Mouse (Mus musculus) naive thymus-derived CD4-positive, alpha-beta T cell, adult 2 months (primary cell): Measurements from ENCODE around the gene Capn11.
A peak's percentile ranks its signal among the peaks of the same experiment; 100 is the strongest.

ENCODE experiments used
- DNase-seq: peaks from one replicate; pipeline ENCODE4 v3.0.0-alpha.2; 2011; ENCODE audit warnings: low read depth

Capn11 gene

GRCm38 (mm10) chr17:45598891-45599290 is 60.2 kb downstream of the Capn11 start:
- no peak for DNase-seq

GRCm38 (mm10) chr17:45598376-45598775 is 60.7 kb downstream of the Capn11 start:
- DNase-seq = no peak

DNA sequence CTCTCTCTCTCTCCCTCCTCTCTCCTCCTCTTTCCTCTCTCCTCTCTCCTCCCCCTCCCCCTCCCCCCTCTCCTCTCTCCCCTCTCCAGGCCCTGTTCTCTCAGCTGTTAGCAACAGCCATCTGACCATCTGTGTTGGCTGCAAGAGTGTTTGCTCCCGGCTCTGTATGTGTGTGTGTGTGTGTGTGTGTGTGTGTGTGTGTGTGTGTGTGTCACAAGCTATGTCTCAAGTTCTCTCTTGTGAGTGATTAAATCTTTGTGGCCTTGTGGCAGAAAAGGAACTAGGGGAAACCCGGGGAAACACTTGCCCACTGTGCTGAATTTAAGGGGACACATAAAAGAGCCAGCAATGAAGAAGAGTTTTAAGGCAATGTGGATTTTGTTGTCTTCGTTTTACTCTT is 61.3 kb downstream of the Capn11 start:
- no peak for DNase-seq

GRCm38 (mm10) chr17:45596631-45597396 is 62.3 kb downstream of the Capn11 start:
- DNase-seq = peak; percentile 56

GRCm38 (mm10) chr17:45595736-45596390 is 63.3 kb downstream of the Capn11 start:
- DNase-seq = peak; percentile 34

- peak; percentile 76 for DNase-seq
These were observed 64.0 kb downstream of the Capn11 start for GRCm38 (mm10) chr17:45594881-45595735.

DNA sequence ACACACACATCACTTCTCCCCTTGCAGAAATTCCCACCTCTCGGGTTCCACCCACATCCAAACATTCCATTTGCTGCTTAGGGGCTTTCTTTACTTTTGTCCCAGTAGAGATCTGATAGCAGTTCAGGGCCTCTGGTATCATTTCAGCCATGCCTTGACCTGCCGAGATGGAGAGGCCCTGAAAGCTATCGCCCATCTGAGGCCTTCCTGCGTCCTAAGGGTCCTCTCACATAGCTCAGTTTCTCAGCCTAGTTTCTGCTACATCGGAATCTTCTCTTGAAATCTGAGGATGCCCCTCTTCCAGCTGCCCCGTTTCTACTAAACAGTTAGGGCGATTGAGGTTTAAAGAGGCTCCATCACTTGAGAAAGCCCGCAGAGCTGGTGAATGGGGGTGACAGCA is 64.9 kb downstream of the Capn11 start:
- DNase-seq = no peak

- DNase-seq = no peak
These were observed 65.6 kb downstream of the Capn11 start for GRCm38 (mm10) chr17:45593479-45593878.

DNA sequence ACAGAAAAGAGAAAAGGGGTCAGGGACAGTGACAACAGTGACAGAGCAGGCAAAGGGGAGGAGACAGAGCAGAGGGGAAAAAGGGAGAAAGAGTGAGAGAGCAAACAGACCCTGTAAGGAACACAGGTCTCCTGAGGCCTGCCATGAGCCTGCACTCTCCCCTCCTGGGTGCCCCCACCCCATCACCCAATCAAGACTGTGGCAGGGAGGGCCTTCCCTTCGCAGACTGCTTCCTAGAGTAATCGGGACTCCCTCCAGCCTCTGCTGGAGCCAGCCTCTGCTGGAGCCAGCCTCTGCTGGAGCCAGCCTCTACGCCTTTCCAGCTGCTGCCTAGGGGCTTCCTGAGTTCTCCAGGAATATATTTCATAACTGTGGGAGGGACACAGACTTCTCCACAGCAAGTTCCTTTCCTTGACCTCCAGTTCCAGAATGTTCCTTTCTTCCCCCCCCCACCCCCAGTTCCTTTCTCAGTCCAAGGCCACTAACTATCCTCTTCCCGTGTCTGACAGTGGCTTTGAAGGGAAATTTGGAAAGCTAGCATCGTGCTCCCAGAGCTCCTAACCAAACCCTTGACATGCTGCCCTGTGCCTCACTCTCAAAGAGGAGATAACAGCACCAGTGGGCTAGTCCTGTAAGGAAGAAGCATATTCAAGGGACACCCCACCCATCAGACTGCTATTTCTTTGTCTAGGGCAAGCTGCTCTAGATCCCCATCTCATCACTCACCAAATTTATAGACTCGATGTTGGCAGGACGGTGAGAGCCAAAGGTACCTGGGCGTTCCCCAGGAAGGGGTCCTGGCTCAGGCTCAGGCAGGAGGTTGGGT is 66.3 kb downstream of the Capn11 start:
- no peak for DNase-seq

DNA sequence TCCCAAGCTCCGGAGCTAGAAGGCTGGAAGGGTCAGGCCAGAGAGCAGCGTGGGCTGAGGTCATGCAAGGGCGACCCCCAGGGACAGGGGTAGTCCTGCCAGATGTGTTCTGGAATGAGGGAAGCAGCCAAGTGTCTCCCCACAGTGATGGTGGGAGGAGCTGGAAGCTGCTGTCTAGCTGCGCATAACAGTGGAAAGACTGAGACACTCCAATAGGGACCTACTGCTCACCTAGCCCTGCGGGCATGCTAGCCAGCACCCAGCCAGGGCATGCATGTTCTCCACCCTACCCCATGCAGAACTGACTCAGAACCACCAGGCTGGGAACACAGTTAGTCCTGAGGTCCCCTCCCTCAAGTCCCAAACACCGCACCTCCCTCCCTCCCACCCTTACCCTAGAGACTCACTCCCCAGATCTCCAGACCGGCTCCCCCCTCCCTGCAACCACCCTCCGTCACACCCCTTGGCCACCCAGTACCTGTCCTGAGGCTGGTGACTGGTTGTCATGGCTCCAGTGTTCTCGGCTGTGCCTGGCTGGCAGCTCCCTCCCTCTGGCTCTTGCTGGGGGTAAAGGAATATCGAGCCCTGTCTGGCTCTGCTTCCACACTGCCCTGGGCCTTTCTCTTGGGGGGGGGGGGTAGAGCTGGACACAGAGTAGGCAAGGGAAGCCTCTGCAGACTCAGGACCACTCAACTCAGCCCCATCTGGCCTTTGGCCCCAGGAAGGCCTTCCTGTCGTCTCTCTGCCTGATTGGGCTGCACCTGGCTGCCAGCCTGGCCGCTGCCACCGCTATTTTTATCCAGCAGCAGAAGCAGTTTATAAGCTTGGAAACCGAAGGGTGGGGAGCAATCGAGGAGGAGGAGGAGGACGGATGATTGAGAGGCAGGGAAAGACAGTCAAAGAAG is 67.2 kb downstream of the Capn11 start:
- DNase-seq = peak; percentile 4

DNA sequence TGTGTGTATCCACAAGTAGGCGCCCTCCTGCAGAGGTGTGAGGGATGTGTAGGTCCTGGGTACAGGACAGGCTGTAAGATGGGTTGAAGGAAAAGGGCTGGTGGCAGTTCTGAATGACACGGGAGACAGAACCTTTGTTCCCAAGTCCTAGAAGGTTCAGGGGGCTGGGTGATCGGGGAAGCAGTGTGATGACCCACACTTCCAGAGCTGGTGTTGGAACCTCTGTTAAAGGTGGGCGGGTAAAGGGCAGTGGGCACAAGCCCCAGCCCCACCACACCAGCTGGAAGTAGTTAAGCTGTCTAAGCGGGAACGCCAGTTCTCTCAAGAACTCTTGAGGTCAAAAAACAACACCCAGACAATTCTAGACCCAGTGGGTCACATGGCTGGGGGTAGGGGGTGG is 68.7 kb downstream of the Capn11 start:
- no peak for DNase-seq

GRCm38 (mm10) chr17:45589844-45590243 is 69.3 kb downstream of the Capn11 start:
- no peak for DNase-seq

DNA sequence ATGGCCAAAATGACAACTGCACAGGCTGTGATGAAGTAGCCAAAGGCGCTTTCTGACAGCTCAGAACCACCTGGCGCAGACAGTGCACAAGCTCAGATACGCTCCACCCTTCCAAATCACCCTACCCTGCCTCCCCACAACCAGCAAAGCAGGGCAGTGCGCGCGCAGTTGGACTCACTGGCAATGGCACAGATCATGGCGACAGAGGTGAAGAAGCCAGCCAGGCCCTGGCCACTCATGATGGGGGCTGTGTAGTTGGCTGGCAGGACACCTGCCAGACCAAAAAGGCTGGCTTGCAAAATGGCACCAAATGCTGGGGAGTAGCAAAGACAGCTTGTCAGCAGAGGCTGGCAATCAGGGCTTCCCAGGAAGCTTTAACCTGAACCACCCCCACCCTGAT is 69.9 kb downstream of the Capn11 start:
- DNase-seq = no peak

DNA sequence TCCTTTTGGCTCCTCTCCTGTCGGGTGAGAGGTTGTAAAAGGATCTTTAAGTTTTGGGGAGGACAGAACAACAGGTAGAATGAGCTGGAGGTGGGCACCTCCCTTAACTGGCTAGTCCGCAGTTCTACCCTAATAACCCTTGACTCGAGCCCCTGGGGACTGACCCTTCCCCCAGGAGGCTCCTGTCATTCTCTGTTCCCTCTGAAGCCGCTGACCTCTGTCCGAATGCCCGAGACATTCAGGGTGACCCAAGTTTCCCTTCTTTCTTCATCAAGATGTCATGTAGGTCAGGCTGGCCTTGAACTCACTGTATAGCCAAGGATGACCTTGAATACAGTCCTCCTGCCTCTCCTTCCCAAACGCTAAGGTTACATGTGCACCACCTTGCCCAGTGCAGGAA is 70.8 kb downstream of the Capn11 start:
- no peak for DNase-seq

DNA sequence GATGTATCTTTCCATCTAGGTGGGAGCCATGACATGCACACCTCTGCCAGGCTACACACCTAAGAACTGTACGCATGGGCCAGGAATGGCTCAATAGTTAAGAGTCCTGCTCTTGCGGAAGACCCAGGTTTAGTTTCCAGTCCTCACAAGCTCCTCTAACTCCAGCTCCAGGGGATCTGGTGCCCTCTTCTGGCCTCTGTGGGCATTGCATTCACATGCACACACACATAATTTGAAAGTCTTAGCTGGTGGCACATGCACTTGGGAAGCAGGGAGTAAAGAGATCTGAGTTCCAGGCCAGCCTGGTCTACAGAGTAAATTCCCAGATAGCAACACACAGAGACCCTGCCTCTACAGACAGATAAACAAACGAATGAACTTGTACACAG is 72.7 kb downstream of the Capn11 start:
- peak; percentile 41 for DNase-seq

DNA sequence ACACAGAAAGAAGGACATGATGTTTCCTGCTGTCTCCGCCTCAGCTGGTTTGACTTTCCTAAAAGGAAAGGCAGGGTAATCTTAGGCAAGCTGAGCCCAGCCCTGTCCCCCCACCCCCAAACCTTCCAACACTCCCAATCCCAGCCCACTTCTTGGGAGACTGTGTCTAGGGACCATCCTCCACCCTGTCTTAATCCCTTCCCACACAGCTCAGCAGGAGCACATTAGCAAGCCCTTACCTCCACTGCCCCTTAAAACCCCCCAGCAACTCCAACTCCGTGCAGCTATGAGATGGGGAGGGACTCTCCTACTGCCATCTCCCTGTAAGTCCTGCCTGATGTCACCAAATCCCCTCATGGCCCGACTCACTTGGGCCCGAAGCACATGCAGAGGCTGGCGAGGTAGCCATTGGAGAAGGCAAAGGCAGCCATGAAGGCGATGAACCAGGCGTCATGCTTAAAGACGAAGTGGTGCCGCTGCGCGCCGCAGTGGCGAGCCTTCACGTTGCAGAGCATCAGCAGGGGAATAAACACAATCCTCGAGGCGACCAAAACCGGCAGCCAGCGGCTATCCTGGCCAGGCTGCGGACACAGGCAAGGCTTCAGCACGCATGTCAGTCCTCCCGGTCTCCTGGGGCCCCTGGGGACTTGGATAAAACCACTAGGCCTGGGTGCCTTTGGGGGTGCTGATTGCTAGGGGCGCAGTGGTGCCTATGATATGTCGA is 73.2 kb downstream of the Capn11 start:
- no peak for DNase-seq

DNA sequence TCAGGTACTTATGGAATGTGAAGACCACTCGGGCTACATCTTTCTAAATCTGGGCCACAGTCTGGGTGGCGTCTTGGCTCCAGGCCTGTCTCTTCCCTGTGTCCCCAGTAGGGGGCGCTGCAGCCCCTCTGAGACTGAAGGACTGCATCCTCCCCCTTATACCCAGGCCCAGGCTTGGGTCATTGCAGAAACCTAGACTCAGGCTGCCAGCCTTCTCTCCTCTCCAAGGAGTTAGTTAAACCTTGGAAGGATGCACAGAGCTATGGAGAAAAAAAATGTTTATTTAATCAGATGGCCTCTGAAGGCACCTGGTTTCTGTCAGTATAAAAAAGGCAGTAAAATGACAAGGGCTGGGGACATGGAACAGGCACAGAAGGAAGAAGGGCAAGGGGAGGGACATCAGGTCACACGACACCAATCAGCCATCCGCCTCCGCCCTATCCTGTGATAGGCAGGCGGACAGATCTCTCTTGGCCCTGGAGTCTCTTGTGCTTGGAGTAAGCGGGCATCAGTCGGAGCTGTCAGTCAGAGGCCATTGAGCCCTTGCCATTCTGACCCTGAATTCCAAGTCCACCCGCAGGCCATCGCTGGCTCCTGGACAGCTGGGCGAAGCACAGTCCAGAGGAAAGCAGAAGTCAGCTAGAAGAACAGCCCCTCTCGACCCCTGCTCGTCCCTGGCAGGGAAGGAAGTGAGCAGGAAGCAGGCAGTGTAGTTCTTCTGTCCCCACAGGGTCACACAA is 74.0 kb downstream of the Capn11 start:
- DNase-seq = peak; percentile 78

DNA sequence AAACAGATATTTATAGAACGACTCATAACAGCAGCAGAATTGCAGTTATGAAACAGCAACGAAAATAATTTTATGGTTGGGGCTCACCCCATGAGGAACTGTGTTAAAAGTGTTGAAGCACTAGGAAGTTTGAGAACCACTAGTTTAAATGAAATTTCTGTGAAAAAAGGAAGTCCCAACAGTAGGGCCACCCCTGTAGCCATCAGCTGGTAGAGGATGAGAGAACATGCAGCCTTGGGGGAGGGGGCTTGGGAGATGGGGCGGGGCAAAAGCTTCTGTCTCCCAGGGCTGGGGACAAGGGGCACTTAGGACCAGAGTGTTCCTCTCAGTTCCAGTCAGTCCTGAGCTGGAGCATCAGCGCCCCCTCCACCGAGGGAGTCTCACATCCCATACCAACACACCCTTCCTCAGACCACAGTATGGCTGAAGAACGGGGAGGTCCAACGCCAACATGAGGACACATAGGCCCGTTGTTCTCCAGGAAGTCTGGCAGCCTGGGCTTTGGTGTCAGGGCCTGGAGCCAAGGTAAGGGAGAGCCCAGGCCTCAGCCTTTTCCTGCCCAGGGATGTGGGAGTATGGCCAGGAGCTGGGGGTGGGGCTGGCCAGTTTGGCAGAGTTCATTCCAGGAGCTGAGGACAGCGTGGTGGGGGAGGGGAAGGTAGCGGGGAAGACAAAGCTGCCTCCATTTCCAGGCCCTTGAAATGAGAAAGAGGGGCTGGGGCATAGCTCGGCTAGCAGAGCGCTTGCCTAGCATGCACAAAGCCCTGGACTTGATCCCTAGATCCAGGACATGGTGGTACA is 74.8 kb downstream of the Capn11 start:
- no peak for DNase-seq
